Mouse (Mus musculus): ENCODE measurements around the gene Aff4.

- no peak for TF ChIP-seq POLR2A (IDR thresholded peaks at IDR 0.05; ENCODE audit: borderline replicate concordance, extremely low read depth, insufficient read depth, insufficient read length, poor library complexity, severe bottlenecking)
- no peak for TF ChIP-seq CTCF (IDR thresholded peaks at IDR 0.05; ENCODE audit: borderline replicate concordance, extremely low read depth, insufficient read depth, insufficient read length)
Measured at GRCm38 (mm10) chr11:53463551-53464424, 113.2 kb downstream of the Aff4 start.
